Mouse (Mus musculus): ENCODE data around the gene Rngtt. TPM values are rescaled to one million over a fixed set of nuclear protein-coding genes. Genes with fewer than 3 reads are reported as not detected.
"Not testable (repeated sequence)": the region's sequence is repeated elsewhere in the genome, so short reads cannot be mapped to it uniquely, and the experiment has no call there.

The Rngtt gene
- polyA plus RNA-seq, 1 experiment from 2014 or later: 41.7 TPM

DNA sequence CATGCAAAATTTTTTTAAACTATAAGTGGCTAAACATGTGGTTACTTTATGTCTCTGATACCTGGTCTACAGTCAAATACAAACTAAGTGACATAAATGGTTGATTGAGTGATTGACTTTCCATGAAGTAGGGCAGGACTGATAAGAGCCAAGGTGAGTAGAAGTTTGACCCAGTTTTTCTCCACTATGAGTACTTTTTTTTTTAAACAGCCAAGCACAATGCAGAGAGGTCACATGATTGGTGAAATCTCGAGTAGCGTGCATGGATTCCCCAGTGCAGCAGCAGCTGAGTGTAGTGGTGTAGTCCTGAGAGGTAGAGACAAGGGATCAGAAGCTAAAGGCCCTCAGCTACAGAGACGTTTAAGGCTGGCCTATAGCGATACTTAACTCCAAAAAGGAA lies 118.7 kb downstream of the Rngtt start:
- no peak overlapping the region for H3K4me2 ChIP-seq (ENCODE audit: low read depth, low read length)
- H3K9me3 ChIP-seq (replicated peaks; ENCODE audit: control insufficient read depth, low read length): no peaks in the 10 kb centered on the region
- H3K4me1 ChIP-seq (ENCODE audit: control insufficient read depth, insufficient read depth, low read length): no peaks in the 10 kb centered on the region
- no peak overlapping the region for H3K4me3 ChIP-seq (ENCODE audit: low read depth, low read length)
- H3K9ac ChIP-seq (replicated peaks; ENCODE audit: low read length): no peak overlapping the region
- ATAC-seq (replicated peaks; ENCODE audit: insufficient number of reproducible peaks, low FRiP score, low TSS enrichment, low read depth) (no peak), DNase-seq (ENCODE audit: low spot score) (no peak)
- H3K27ac ChIP-seq (replicated peaks; ENCODE audit: low read depth, low read length): no peak overlapping the region
- no peaks in the 10 kb centered on the region for H3K27me3 ChIP-seq (ENCODE audit: control insufficient read depth, insufficient read depth, low read length)
- H3K36me3 ChIP-seq (replicated peaks; ENCODE audit: control insufficient read depth, insufficient read depth, low read depth, low read length): no peaks in the 10 kb centered on the region
- 55% methylated on average over 4 of the region's 4 CpGs for WGBS

DNA sequence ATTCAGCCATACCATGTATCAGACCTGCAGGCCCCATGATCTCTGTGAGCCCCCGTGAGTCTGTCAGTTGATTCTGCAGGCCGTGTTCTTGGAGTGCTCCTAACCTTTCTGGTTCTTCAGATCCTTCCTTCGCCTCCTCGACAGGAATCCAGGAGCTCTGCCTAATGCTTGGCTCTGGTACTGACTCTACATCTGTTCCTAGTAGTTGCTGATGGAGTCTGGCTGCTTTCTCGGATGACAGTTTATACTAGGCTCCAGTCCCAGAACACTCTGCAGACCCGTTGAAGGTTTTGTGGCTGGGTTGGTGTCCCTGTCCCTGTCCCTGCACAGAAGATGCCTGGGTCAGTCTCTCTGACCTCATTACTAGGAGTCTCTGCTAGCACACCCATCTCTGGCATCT lies 131.8 kb downstream of the Rngtt start:
- no peak overlapping the region for H3K27ac ChIP-seq (replicated peaks; ENCODE audit: low read depth, low read length)
- H3K9me3 ChIP-seq (replicated peaks; ENCODE audit: control insufficient read depth, low read length): no peaks in the 10 kb centered on the region
- H3K4me2 ChIP-seq (ENCODE audit: low read depth, low read length): no peak overlapping the region
- H3K4me1 ChIP-seq (ENCODE audit: control insufficient read depth, insufficient read depth, low read length): no peaks in the 10 kb centered on the region
- ATAC-seq (replicated peaks; ENCODE audit: insufficient number of reproducible peaks, low FRiP score, low TSS enrichment, low read depth) (no peak), DNase-seq (ENCODE audit: low spot score) (no peak)
- no peaks in the 10 kb centered on the region for H3K27me3 ChIP-seq (ENCODE audit: control insufficient read depth, insufficient read depth, low read length)
- WGBS: 92% methylated on average over 6 of the region's 6 CpGs
- no peak overlapping the region for H3K4me3 ChIP-seq (ENCODE audit: low read depth, low read length)
- H3K36me3 ChIP-seq (replicated peaks; ENCODE audit: control insufficient read depth, insufficient read depth, low read depth, low read length): no peaks in the 10 kb centered on the region
- no peak overlapping the region for H3K9ac ChIP-seq (replicated peaks; ENCODE audit: low read length)

DNA sequence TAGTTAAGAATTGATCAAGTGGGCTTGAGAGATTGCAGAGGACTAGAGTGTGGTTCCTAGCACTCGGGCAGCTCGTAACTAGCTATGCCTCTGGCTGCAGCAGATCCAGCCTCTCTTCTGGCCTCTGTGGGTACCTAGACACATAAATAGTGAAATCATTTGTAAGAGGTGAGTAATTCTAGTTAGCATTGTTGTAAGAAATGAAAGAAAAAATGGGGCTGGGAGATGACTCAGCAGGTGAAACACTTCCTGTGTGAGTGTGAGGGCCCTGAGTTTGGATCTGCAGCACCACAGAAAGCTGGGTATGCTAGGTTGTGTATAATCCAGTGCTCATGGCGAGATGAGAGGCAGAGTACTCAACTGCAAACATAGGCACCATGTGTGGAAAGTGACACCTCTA lies 136.2 kb downstream of the Rngtt start:
- no peaks in the 10 kb centered on the region for H3K36me3 ChIP-seq (replicated peaks; ENCODE audit: control insufficient read depth, insufficient read depth, low read depth, low read length)
- H3K4me1 ChIP-seq (ENCODE audit: control insufficient read depth, insufficient read depth, low read length): no peaks in the 10 kb centered on the region
- H3K27me3 ChIP-seq (ENCODE audit: control insufficient read depth, insufficient read depth, low read length): no peaks in the 10 kb centered on the region
- H3K27ac ChIP-seq (replicated peaks; ENCODE audit: low read depth, low read length): no peak overlapping the region
- DNase-seq (ENCODE audit: low spot score) (no peak), ATAC-seq (replicated peaks; ENCODE audit: insufficient number of reproducible peaks, low FRiP score, low TSS enrichment, low read depth) (no peak)
- H3K9ac ChIP-seq (replicated peaks; ENCODE audit: low read length): no peak overlapping the region
- H3K4me2 ChIP-seq (ENCODE audit: low read depth, low read length): no peak overlapping the region
- no peak overlapping the region for H3K4me3 ChIP-seq (ENCODE audit: low read depth, low read length)
- WGBS: 93% methylated on average over 3 of the region's 3 CpGs
- H3K9me3 ChIP-seq (replicated peaks; ENCODE audit: control insufficient read depth, low read length): no peaks in the 10 kb centered on the region

DNA sequence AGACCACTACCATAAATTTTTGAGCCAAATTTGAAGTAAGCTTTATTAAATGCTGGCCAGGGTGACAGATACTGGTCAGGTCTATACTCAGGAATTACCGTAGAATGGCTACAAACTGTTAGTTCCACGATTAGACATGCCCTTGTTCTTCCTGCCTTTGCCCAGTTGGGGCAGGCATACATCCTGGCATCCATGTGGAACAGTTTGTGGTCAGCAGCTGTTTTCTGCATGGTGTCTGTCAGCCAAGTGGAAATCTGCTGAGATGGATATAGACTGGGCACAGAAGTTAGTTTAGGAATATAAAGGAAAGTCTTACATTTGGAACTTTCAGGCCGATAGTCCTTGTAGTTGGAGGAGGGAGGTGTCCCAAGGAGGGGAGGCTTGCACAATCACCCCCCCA lies 136.8 kb downstream of the Rngtt start:
- H3K4me1 ChIP-seq (ENCODE audit: control insufficient read depth, insufficient read depth, low read length): no peaks in the 10 kb centered on the region

DNA sequence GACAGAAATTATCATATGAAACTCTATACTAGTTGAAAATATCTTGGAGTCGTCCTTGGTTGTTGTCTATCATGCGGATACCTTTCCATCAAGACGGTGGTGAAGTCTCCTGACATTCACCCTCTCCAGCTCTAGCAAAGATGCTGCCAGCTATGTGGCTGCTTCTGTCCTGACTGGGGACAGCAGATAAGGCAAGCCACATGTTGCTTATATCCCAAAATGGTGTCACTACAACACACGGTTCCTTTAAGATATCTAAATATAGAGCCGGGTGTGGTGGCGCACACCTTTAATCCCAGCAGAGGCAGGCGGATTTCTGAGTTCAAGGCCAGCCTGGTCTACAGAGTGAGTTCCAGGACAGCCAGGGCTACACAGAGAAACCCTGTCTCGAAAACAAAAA lies 140.2 kb downstream of the Rngtt start:
- not testable (repeated sequence) for DNase-seq (ENCODE audit: low spot score); H3K4me1 ChIP-seq (ENCODE audit: control insufficient read depth, insufficient read depth, low read length); H3K9me3 ChIP-seq (replicated peaks; ENCODE audit: control insufficient read depth, low read length); H3K27ac ChIP-seq (replicated peaks; ENCODE audit: low read depth, low read length); H3K4me3 ChIP-seq (ENCODE audit: low read depth, low read length); ATAC-seq (replicated peaks; ENCODE audit: insufficient number of reproducible peaks, low FRiP score, low TSS enrichment, low read depth); H3K4me2 ChIP-seq (ENCODE audit: low read depth, low read length); H3K27me3 ChIP-seq (ENCODE audit: control insufficient read depth, insufficient read depth, low read length); H3K9ac ChIP-seq (replicated peaks; ENCODE audit: low read length); H3K36me3 ChIP-seq (replicated peaks; ENCODE audit: control insufficient read depth, insufficient read depth, low read depth, low read length)
- WGBS: 90% methylated on average over 8 of the region's 8 CpGs

More for the DNA sequence above, 136.8 kb downstream of the Rngtt start:
- WGBS: 84% methylated on average over 3 of the region's 3 CpGs
- Histone ChIP-seq H3K27ac (replicated peaks; ENCODE audit: low read depth, low read length) (no peak overlapping the region), H3K4me3 (ENCODE audit: low read depth, low read length) (no peak overlapping the region), H3K36me3 (replicated peaks; ENCODE audit: control insufficient read depth, insufficient read depth, low read depth, low read length) (no peaks in the 10 kb centered on the region), H3K9ac (replicated peaks; ENCODE audit: low read length) (no peak overlapping the region), H3K9me3 (replicated peaks; ENCODE audit: control insufficient read depth, low read length) (no peaks in the 10 kb centered on the region), H3K4me2 (ENCODE audit: low read depth, low read length) (no peak overlapping the region), H3K27me3 (ENCODE audit: control insufficient read depth, insufficient read depth, low read length) (no peaks in the 10 kb centered on the region)
- DNase-seq (ENCODE audit: low spot score) (no peak), ATAC-seq (replicated peaks; ENCODE audit: insufficient number of reproducible peaks, low FRiP score, low TSS enrichment, low read depth) (no peak)

- ATAC-seq (replicated peaks; ENCODE audit: insufficient number of reproducible peaks, low FRiP score, low TSS enrichment, low read depth) (no peak), DNase-seq (ENCODE audit: low spot score) (no peak)
- Histone ChIP-seq H3K27ac (replicated peaks; ENCODE audit: low read depth, low read length) (no peak overlapping the region), H3K4me1 (ENCODE audit: control insufficient read depth, insufficient read depth, low read length) (no peaks in the 10 kb centered on the region), H3K27me3 (ENCODE audit: control insufficient read depth, insufficient read depth, low read length) (no peaks in the 10 kb centered on the region), H3K36me3 (replicated peaks; ENCODE audit: control insufficient read depth, insufficient read depth, low read depth, low read length) (no peaks in the 10 kb centered on the region), H3K4me3 (ENCODE audit: low read depth, low read length) (no peak overlapping the region), H3K9me3 (replicated peaks; ENCODE audit: control insufficient read depth, low read length) (no peaks in the 10 kb centered on the region), H3K9ac (replicated peaks; ENCODE audit: low read length) (no peak overlapping the region), H3K4me2 (ENCODE audit: low read depth, low read length) (no peak overlapping the region)
- WGBS: 94% methylated on average over 3 of the region's 3 CpGs
Measured at GRCm38 (mm10) chr4:33459851-33460250, 149.7 kb downstream of the Rngtt start.

DNA sequence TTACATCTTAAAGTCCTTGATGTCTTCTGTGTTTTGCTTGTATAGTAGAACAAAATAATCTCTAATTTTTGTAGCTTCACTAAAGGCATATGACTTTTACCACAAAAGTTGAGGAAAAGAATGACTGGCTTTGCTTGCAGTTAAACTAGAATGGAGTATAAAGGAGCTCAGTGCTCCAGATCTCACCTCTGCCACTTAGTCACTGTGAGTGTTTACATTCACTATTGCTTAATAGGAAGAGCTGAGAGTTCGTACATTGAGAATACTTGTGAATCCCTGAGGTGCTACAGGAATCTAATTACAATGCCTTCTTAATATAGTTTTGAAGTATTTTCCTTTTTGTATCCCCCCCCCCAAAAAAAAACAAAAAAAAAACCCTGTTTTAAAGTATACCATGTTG lies 154.3 kb downstream of the Rngtt start:
- H3K27me3 ChIP-seq (ENCODE audit: control insufficient read depth, insufficient read depth, low read length): no peaks in the 10 kb centered on the region
- no peaks in the 10 kb centered on the region for H3K4me1 ChIP-seq (ENCODE audit: control insufficient read depth, insufficient read depth, low read length)
- 84% methylated on average over 1 of the region's 1 CpGs for WGBS
- H3K27ac ChIP-seq (replicated peaks; ENCODE audit: low read depth, low read length): no peak overlapping the region
- no peak overlapping the region for H3K4me2 ChIP-seq (ENCODE audit: low read depth, low read length)
- no peak overlapping the region for H3K4me3 ChIP-seq (ENCODE audit: low read depth, low read length)
- ATAC-seq (replicated peaks; ENCODE audit: insufficient number of reproducible peaks, low FRiP score, low TSS enrichment, low read depth) (no peak), DNase-seq (ENCODE audit: low spot score) (no peak)
- H3K9me3 ChIP-seq (replicated peaks; ENCODE audit: control insufficient read depth, low read length): no peaks in the 10 kb centered on the region
- no peak overlapping the region for H3K9ac ChIP-seq (replicated peaks; ENCODE audit: low read length)
- no peaks in the 10 kb centered on the region for H3K36me3 ChIP-seq (replicated peaks; ENCODE audit: control insufficient read depth, insufficient read depth, low read depth, low read length)

DNA sequence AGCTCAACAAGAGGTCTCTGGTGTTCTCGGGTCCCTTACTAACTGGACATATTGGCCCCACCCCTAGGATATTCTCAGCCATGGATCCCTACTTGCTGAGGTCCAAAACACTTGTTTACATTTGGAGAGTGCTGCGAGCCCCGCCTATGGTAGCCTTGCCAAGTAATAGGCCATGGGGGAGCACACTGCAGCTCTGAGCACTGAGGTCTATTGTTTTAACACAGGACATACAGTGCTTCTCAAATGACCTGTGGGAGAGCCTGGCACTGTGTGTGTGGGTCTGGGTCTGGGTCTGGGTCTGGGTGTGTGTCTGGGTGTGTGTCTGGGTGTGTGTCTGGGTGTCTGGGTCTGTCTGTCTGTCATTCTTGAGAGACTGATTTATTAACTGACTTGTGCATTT lies 155.8 kb downstream of the Rngtt start:
- Histone ChIP-seq H3K27me3 (ENCODE audit: control insufficient read depth, insufficient read depth, low read length) (no peaks in the 10 kb centered on the region), H3K9me3 (replicated peaks; ENCODE audit: control insufficient read depth, low read length) (no peaks in the 10 kb centered on the region), H3K27ac (replicated peaks; ENCODE audit: low read depth, low read length) (no peak overlapping the region), H3K4me3 (ENCODE audit: low read depth, low read length) (no peak overlapping the region), H3K4me1 (ENCODE audit: control insufficient read depth, insufficient read depth, low read length) (no peaks in the 10 kb centered on the region), H3K36me3 (replicated peaks; ENCODE audit: control insufficient read depth, insufficient read depth, low read depth, low read length) (no peaks in the 10 kb centered on the region), H3K4me2 (ENCODE audit: low read depth, low read length) (no peak overlapping the region), H3K9ac (replicated peaks; ENCODE audit: low read length) (no peak overlapping the region)
- DNase-seq (ENCODE audit: low spot score): no peak
- 86% methylated on average over 3 of the region's 3 CpGs for WGBS
- no peak for ATAC-seq (replicated peaks; ENCODE audit: insufficient number of reproducible peaks, low FRiP score, low TSS enrichment, low read depth)
